Mouse (Mus musculus): Measurements from ENCODE around the gene Ly75. TPM values are rescaled to one million over a fixed set of nuclear protein-coding genes. Genes with fewer than 3 reads are reported as not detected.

Gene Ly75
- polyA plus RNA-seq, 1 experiment from 2014 or later: 3.5 TPM

DNA sequence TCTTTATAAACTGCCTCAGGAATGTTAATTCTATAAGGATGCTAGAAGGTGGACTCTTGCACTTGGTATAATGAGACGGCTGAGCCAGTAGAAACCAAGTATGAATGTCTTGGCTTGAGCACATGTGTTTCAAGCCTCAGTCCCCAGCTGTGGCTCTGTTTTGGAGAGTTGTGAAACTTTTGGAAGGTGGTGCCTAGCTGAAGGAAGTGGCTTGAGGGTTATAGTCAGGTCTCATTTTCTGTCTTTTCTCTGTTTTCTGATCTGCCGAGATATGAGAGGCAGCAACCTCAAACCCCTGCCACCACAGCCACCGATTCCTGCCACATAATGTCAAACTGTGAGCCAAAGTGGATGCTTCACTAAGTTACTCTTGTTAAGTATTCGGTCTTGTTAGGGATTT, 104.5 kb downstream of the Ly75 start:
- no peak overlapping the region for H3K9ac ChIP-seq (replicated peaks; ENCODE audit: low read length)
- H3K36me3 ChIP-seq (replicated peaks; ENCODE audit: control insufficient read depth, insufficient read depth, low read depth, low read length): no peaks in the 10 kb centered on the region
- no peaks in the 10 kb centered on the region for H3K4me1 ChIP-seq (ENCODE audit: control insufficient read depth, insufficient read depth, low read length)
- 92% methylated on average over 4 of the region's 4 CpGs for WGBS
- ATAC-seq (replicated peaks; ENCODE audit: insufficient number of reproducible peaks, low FRiP score, low TSS enrichment, low read depth) (no peak), DNase-seq (ENCODE audit: low spot score) (no peak)
- no peaks in the 10 kb centered on the region for H3K9me3 ChIP-seq (replicated peaks; ENCODE audit: control insufficient read depth, low read length)
- H3K27ac ChIP-seq (replicated peaks; ENCODE audit: low read depth, low read length): no peak overlapping the region
- no peaks in the 10 kb centered on the region for H3K27me3 ChIP-seq (ENCODE audit: control insufficient read depth, insufficient read depth, low read length)
- no peak overlapping the region for H3K4me2 ChIP-seq (ENCODE audit: low read depth, low read length)
- H3K4me3 ChIP-seq (ENCODE audit: low read depth, low read length): no peak overlapping the region

DNA sequence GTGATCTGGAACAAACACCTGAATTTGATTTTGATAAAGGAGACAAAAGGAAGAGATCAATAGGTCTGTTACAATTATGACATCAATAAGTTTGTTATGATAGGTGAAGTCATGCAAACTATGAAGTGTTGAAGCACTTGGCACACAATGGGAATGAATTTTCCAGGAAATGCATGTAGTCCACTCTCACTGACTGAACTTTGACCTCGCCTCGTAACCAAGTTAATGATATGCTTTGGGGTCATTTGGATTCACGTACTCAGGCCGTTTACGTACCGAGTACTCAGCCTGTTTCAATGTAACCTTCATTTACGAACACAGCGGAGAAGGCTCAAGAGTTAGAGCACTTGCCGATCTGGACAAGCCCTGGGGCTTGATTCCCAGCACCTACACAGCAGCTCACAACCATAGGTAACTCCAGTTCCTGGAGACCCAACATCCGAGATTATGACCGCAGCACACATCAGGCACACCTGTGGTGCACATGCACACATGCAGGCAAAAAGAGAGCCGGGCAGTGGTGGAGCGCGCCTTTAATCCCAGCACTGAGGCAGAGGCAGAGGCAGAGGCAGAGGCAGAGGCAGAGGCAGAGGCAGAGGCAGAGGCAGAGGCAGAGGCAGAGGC, 113.1 kb downstream of the Ly75 start:
- H3K27me3 ChIP-seq (ENCODE audit: control insufficient read depth, insufficient read depth, low read length): no peaks in the 10 kb centered on the region
- H3K27ac ChIP-seq (replicated peaks; ENCODE audit: low read depth, low read length): no peak overlapping the region
- no peak overlapping the region for H3K4me2 ChIP-seq (ENCODE audit: low read depth, low read length)
- no peak for DNase-seq (ENCODE audit: low spot score)
- no peaks in the 10 kb centered on the region for H3K4me1 ChIP-seq (ENCODE audit: control insufficient read depth, insufficient read depth, low read length)
- ATAC-seq (replicated peaks; ENCODE audit: insufficient number of reproducible peaks, low FRiP score, low TSS enrichment, low read depth): no peak
- no peaks in the 10 kb centered on the region for H3K9me3 ChIP-seq (replicated peaks; ENCODE audit: control insufficient read depth, low read length)
- H3K36me3 ChIP-seq (replicated peaks; ENCODE audit: control insufficient read depth, insufficient read depth, low read depth, low read length): no peaks in the 10 kb centered on the region
- WGBS: 93% methylated on average over 14 of the region's 14 CpGs
- H3K9ac ChIP-seq (replicated peaks; ENCODE audit: low read length): no peak overlapping the region
- H3K4me3 ChIP-seq (ENCODE audit: low read depth, low read length): no peak overlapping the region

DNA sequence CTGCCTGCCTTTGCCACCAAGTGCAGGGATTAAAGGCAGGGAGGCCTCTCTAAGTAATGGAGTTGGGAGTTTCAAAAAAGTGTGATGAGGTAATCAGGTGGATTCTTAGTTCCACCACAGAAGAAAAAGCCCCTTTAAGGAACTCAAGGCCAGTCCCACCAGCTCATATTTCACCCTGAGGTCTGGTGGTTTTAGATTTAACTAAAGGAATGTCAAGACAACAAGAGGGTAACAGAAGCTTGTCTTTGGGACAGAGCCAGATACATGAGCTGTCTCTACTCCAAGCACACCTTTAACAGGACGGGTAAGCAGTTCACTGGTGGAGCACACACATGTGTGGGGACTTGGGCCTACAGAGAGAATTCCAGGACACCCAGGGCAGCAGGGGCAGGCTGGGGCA, 115.5 kb downstream of the Ly75 start:
- H3K9ac ChIP-seq (replicated peaks; ENCODE audit: low read length): no peak overlapping the region
- WGBS: 47% methylated on average over 1 of the region's 1 CpGs
- no peaks in the 10 kb centered on the region for H3K4me1 ChIP-seq (ENCODE audit: control insufficient read depth, insufficient read depth, low read length)
- peak; percentile 35 for DNase-seq (ENCODE audit: low spot score)
- no peaks in the 10 kb centered on the region for H3K9me3 ChIP-seq (replicated peaks; ENCODE audit: control insufficient read depth, low read length)
- no peak overlapping the region for H3K4me2 ChIP-seq (ENCODE audit: low read depth, low read length)
- no peak overlapping the region for H3K27ac ChIP-seq (replicated peaks; ENCODE audit: low read depth, low read length)
- H3K36me3 ChIP-seq (replicated peaks; ENCODE audit: control insufficient read depth, insufficient read depth, low read depth, low read length): no peaks in the 10 kb centered on the region
- H3K27me3 ChIP-seq (ENCODE audit: control insufficient read depth, insufficient read depth, low read length): no peaks in the 10 kb centered on the region
- ATAC-seq (replicated peaks; ENCODE audit: insufficient number of reproducible peaks, low FRiP score, low TSS enrichment, low read depth): peak; percentile 73
- no peak overlapping the region for H3K4me3 ChIP-seq (ENCODE audit: low read depth, low read length)

DNA sequence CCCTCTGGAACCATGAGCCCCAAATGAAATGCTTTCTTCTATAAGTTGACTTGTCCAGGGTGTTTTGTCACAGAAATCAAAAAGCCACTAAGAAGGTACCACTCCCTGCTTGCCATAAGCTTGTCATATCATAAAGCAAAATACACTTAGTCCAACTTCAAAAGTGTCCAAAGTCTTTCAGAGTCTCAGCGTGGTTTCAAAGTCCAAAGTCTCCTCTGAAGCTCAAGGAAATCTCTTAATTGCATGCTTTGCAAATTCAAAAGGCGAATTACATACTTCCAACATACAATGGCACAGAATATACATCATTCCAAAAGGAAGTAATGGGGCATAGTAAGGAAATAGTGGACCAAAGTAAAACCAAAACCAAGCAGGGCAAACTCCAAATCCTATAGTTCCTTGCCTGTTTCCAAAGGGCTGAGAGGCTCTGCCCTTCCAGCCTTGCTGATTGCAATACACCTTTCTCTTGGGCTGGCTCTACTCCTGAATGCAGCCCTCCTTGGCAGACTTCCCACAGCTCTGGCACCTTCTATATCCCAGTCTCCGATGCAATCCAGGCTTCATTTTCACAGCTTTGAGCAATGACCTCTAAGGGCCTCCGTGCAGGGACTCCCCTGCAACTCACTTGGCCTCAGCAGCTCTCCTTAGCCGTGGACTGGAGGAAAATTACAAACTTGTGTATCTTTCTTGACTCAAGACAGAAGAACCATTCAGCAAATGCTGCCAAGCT, 122.3 kb downstream of the Ly75 start:
- WGBS: 88% methylated on average over 5 of the region's 5 CpGs
- H3K9ac ChIP-seq (replicated peaks; ENCODE audit: low read length): no peak overlapping the region
- H3K27me3 ChIP-seq (ENCODE audit: control insufficient read depth, insufficient read depth, low read length): no peaks in the 10 kb centered on the region
- no peak overlapping the region for H3K4me3 ChIP-seq (ENCODE audit: low read depth, low read length)
- H3K36me3 ChIP-seq (replicated peaks; ENCODE audit: control insufficient read depth, insufficient read depth, low read depth, low read length): no peaks in the 10 kb centered on the region
- DNase-seq (ENCODE audit: low spot score) (no peak), ATAC-seq (replicated peaks; ENCODE audit: insufficient number of reproducible peaks, low FRiP score, low TSS enrichment, low read depth) (no peak)
- no peak overlapping the region for H3K27ac ChIP-seq (replicated peaks; ENCODE audit: low read depth, low read length)
- no peaks in the 10 kb centered on the region for H3K9me3 ChIP-seq (replicated peaks; ENCODE audit: control insufficient read depth, low read length)
- H3K4me2 ChIP-seq (ENCODE audit: low read depth, low read length): no peak overlapping the region
- no peaks in the 10 kb centered on the region for H3K4me1 ChIP-seq (ENCODE audit: control insufficient read depth, insufficient read depth, low read length)

DNA sequence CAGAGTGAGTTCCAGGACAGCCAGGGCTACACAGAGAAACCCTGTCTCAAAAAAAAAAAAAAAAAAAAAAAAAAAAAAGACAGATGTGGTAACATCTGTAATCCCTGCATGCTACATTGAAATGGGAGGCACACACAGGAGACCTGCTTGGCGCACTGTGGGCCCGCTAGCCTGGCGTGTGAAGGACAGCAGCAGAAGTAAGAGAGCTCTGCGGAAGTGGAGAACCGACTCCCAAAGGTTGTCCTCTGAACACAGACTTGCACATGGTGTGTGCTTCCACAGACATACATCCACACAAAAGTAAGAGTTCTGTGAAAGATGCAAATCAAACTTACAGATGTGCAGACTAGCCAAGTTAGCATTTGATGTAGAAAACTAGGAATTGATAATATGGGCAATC, 123.9 kb downstream of the Ly75 start:
- H3K4me3 ChIP-seq (ENCODE audit: low read depth, low read length): no peak overlapping the region
- DNase-seq (ENCODE audit: low spot score) (no peak), ATAC-seq (replicated peaks; ENCODE audit: insufficient number of reproducible peaks, low FRiP score, low TSS enrichment, low read depth) (no peak)
- no peaks in the 10 kb centered on the region for H3K4me1 ChIP-seq (ENCODE audit: control insufficient read depth, insufficient read depth, low read length)
- 96% methylated on average over 5 of the region's 5 CpGs for WGBS
- no peaks in the 10 kb centered on the region for H3K27me3 ChIP-seq (ENCODE audit: control insufficient read depth, insufficient read depth, low read length)
- no peak overlapping the region for H3K4me2 ChIP-seq (ENCODE audit: low read depth, low read length)
- H3K9me3 ChIP-seq (replicated peaks; ENCODE audit: control insufficient read depth, low read length): no peaks in the 10 kb centered on the region
- H3K9ac ChIP-seq (replicated peaks; ENCODE audit: low read length): no peak overlapping the region
- H3K27ac ChIP-seq (replicated peaks; ENCODE audit: low read depth, low read length): no peak overlapping the region
- H3K36me3 ChIP-seq (replicated peaks; ENCODE audit: control insufficient read depth, insufficient read depth, low read depth, low read length): peaks cover 2% of the 10 kb centered on the region

DNA sequence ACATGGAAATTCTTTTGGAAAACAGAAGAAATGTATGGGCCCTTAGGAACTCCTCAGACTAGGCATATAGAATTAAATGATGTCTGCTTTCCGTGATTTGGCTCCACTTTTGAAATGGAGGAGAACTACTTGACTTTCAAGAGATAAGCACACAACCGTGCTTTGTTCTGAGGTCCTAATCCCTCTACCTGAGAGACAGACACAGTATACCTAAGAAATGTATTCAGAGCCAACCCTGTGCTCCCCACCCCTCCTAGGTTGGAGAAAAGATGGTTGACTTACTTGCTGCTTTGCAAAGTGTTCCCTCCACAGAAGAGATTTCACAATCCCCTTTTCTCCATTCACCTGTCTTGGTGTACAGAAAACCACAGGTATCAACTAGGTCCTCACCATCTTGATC, 126.4 kb downstream of the Ly75 start:
- Histone ChIP-seq H3K4me3 (ENCODE audit: low read depth, low read length) (no peak overlapping the region), H3K27me3 (ENCODE audit: control insufficient read depth, insufficient read depth, low read length) (no peaks in the 10 kb centered on the region), H3K4me2 (ENCODE audit: low read depth, low read length) (no peak overlapping the region), H3K36me3 (replicated peaks; ENCODE audit: control insufficient read depth, insufficient read depth, low read depth, low read length) (peaks cover 3% of the 10 kb centered on the region), H3K27ac (replicated peaks; ENCODE audit: low read depth, low read length) (no peak overlapping the region), H3K9me3 (replicated peaks; ENCODE audit: control insufficient read depth, low read length) (no peaks in the 10 kb centered on the region), H3K4me1 (ENCODE audit: control insufficient read depth, insufficient read depth, low read length) (no peaks in the 10 kb centered on the region), H3K9ac (replicated peaks; ENCODE audit: low read length) (no peak overlapping the region)
- DNase-seq (ENCODE audit: low spot score) (no peak), ATAC-seq (replicated peaks; ENCODE audit: insufficient number of reproducible peaks, low FRiP score, low TSS enrichment, low read depth) (no peak)
- 84% methylated on average over 2 of the region's 2 CpGs for WGBS

DNA sequence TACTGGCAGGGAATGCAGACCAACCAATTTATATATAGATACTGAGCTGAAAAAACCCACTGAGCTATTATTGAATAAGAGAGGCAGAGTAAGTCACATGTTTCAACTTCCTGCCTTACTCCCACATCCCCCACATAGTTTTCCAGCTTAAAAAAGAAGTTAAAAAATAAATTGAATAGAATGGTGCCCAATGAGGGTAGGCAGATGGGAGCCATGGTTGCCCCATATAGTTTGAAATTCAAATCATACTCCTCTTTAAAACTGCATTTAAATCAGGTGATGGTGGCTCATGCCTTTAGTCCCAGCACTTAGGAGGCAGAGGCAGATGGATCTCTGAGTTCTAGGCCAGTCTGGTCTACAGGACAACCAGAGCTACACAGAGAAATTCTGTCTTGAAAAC, 129.6 kb downstream of the Ly75 start:
- ATAC-seq (replicated peaks; ENCODE audit: insufficient number of reproducible peaks, low FRiP score, low TSS enrichment, low read depth): no peak
- Histone ChIP-seq H3K9ac (replicated peaks; ENCODE audit: low read length) (no peak overlapping the region), H3K4me2 (ENCODE audit: low read depth, low read length) (no peak overlapping the region), H3K27ac (replicated peaks; ENCODE audit: low read depth, low read length) (no peak overlapping the region), H3K27me3 (ENCODE audit: control insufficient read depth, insufficient read depth, low read length) (no peaks in the 10 kb centered on the region), H3K36me3 (replicated peaks; ENCODE audit: control insufficient read depth, insufficient read depth, low read depth, low read length) (peaks cover 3% of the 10 kb centered on the region), H3K4me1 (ENCODE audit: control insufficient read depth, insufficient read depth, low read length) (no peaks in the 10 kb centered on the region), H3K9me3 (replicated peaks; ENCODE audit: control insufficient read depth, low read length) (no peaks in the 10 kb centered on the region), H3K4me3 (ENCODE audit: low read depth, low read length) (no peak overlapping the region)
- no peak for DNase-seq (ENCODE audit: low spot score)

DNA sequence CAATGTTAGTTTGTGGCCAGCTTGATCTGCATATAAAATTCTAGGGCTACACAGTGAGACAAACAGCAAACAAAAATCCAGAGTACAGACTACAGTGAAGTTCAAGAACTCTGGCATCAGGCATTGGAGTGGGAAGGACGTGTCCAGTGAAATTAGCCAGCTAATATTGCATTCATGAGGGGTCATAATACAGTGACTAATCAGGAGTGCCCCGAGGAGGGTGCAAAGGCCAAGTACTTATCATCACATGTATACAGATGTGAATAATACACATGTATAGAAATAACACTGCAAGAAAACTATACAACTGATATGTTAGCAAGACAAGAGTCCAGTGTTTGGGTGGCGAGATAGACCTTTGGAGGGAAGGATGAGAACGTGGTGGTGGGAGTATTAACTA, 130.3 kb downstream of the Ly75 start:
- H3K4me2 ChIP-seq (ENCODE audit: low read depth, low read length): no peak overlapping the region
- peaks cover 3% of the 10 kb centered on the region for H3K36me3 ChIP-seq (replicated peaks; ENCODE audit: control insufficient read depth, insufficient read depth, low read depth, low read length)
- H3K4me1 ChIP-seq (ENCODE audit: control insufficient read depth, insufficient read depth, low read length): no peaks in the 10 kb centered on the region
- DNase-seq (ENCODE audit: low spot score) (no peak), ATAC-seq (replicated peaks; ENCODE audit: insufficient number of reproducible peaks, low FRiP score, low TSS enrichment, low read depth) (no peak)
- H3K27me3 ChIP-seq (ENCODE audit: control insufficient read depth, insufficient read depth, low read length): no peaks in the 10 kb centered on the region
- H3K27ac ChIP-seq (replicated peaks; ENCODE audit: low read depth, low read length): no peak overlapping the region
- no peak overlapping the region for H3K4me3 ChIP-seq (ENCODE audit: low read depth, low read length)
- no peaks in the 10 kb centered on the region for H3K9me3 ChIP-seq (replicated peaks; ENCODE audit: control insufficient read depth, low read length)
- 83% methylated on average over 4 of the region's 4 CpGs for WGBS
- no peak overlapping the region for H3K9ac ChIP-seq (replicated peaks; ENCODE audit: low read length)
